Mouse (Mus musculus) ES-Bruce4 (cell line): ENCODE measurements around the gene Slc48a1. TPM values are rescaled to one million over a fixed set of nuclear protein-coding genes. Genes with fewer than 3 reads are reported as not detected.
A peak's percentile ranks its signal among the peaks of the same experiment; 100 is the strongest.

ENCODE experiments used
- H3K27ac ChIP-seq: 2 replicates; pipeline ENCODE4 v1.5.1; 2012; ENCODE audit warnings: low read length, inconsistent platforms; ENCODE audit not compliant: insufficient read depth
- H3K27me3 ChIP-seq: 2 replicates; pipeline ENCODE4 v1.6.1; 2012; ENCODE audit warnings: mild to moderate bottlenecking, low read length, inconsistent platforms; ENCODE audit not compliant: control insufficient read depth, poor library complexity, insufficient read depth, severe bottlenecking
- H3K36me3 ChIP-seq: 2 replicates; pipeline ENCODE4 v1.6.1; 2012; ENCODE audit warnings: inconsistent platforms, mild to moderate bottlenecking, low read length, moderate library complexity; ENCODE audit not compliant: control insufficient read depth, poor library complexity, insufficient read depth, severe bottlenecking
- H3K4me1 ChIP-seq: one replicate; pipeline ENCODE4 v1.8.1; 2011; ENCODE audit warnings: low read length; ENCODE audit not compliant: control insufficient read depth, insufficient read depth
- H3K4me3 ChIP-seq: 2 replicates; pipeline ENCODE4 v1.5.1; 2011; ENCODE audit warnings: low read depth, mild to moderate bottlenecking, low read length
- H3K9ac ChIP-seq: 2 replicates; pipeline ENCODE4 v1.6.1; 2012; ENCODE audit warnings: low read depth, mild to moderate bottlenecking, inconsistent platforms; ENCODE audit not compliant: poor library complexity, severe bottlenecking
- H3K9me3 ChIP-seq: replicated peaks from 2 replicates; pipeline ENCODE4 v1.6.1; 2012; ENCODE audit warnings: mild to moderate bottlenecking, low read length, inconsistent platforms; ENCODE audit not compliant: control insufficient read depth, poor library complexity, insufficient read depth, severe bottlenecking
- CTCF ChIP-seq: IDR thresholded peaks from one replicate; pipeline ENCODE4 v1.8.1; 2011; ENCODE audit warnings: low read depth, low read length
- EP300 ChIP-seq: IDR thresholded peaks from 2 replicates; pipeline ENCODE4 v1.6.1; 2011; ENCODE audit warnings: low read depth, low read length; ENCODE audit not compliant: insufficient read depth
- POLR2A ChIP-seq: IDR thresholded peaks from one replicate; pipeline ENCODE4 v1.8.1; 2011; ENCODE audit warnings: low read length; ENCODE audit not compliant: insufficient read depth
- polyA plus RNA-seq: library from polyadenylated mRNA; stranded (reverse); fragments of >200 nt; gene quantifications from 2 replicates; pipeline ENCODE4 v1.2.4, GENCODE M21; 2011; ENCODE audit warnings: low read depth; ENCODE audit not compliant: missing spikeins, insufficient read depth, insufficient read length

Gene Slc48a1
- polyA plus RNA-seq, 1 experiment, result 17.2 TPM

- H3K27ac ChIP-seq, result no peak within 1 kb of the TSS
- no peaks in the 10 kb centered on the region for H3K36me3 ChIP-seq
- peak within 1 kb of the TSS; percentile 71 for H3K4me3 ChIP-seq
- H3K27me3 ChIP-seq, result no peaks in the 10 kb centered on the region
- TF ChIP-seq EP300 (no peak), CTCF (peak; percentile 21), POLR2A (no peak)
- H3K9me3 ChIP-seq, result no peaks in the 10 kb centered on the region
- peak within 1 kb of the TSS; percentile 52 for H3K9ac ChIP-seq
- H3K4me1 ChIP-seq, result peaks cover 10% of the 10 kb centered on the region
Observed at GRCm38 (mm10) chr15:97767280-97768186, 10.8 kb upstream of the Slc48a1 start, which contains the start of gene Rapgef3. Rapgef3 (minus strand) TSS chr15:97767972.

- Histone ChIP-seq H3K4me1 (peaks cover 6% of the 10 kb centered on the region), H3K27me3 (no peaks in the 10 kb centered on the region), H3K4me3 (peak overlapping the region; percentile 71), H3K27ac (no peak overlapping the region), H3K9ac (peak overlapping the region; percentile 52), H3K9me3 (no peaks in the 10 kb centered on the region), H3K36me3 (no peaks in the 10 kb centered on the region)
- TF ChIP-seq CTCF, result no peak
- no peak for TF ChIP-seq POLR2A
- TF ChIP-seq EP300, result no peak
Observed at GRCm38 (mm10) chr15:97768192-97768591, 10.1 kb upstream of the Slc48a1 start.

GRCm38 (mm10) chr15:97770280-97770679 lies 8.0 kb upstream of the Slc48a1 start:
- no peak overlapping the region for H3K4me3 ChIP-seq
- TF ChIP-seq EP300, result no peak
- no peak for TF ChIP-seq CTCF
- TF ChIP-seq POLR2A, result no peak
- H3K36me3 ChIP-seq, result no peaks in the 10 kb centered on the region
- H3K27me3 ChIP-seq, result no peaks in the 10 kb centered on the region
- H3K4me1 ChIP-seq, result no peaks in the 10 kb centered on the region
- H3K9ac ChIP-seq, result no peak overlapping the region
- H3K9me3 ChIP-seq, result no peaks in the 10 kb centered on the region
- no peak overlapping the region for H3K27ac ChIP-seq

GRCm38 (mm10) chr15:97773108-97773507 lies 5.2 kb upstream of the Slc48a1 start:
- Histone ChIP-seq H3K27ac (no peak overlapping the region), H3K27me3 (no peaks in the 10 kb centered on the region), H3K4me3 (no peak overlapping the region), H3K9ac (no peak overlapping the region), H3K36me3 (no peaks in the 10 kb centered on the region), H3K4me1 (no peaks in the 10 kb centered on the region), H3K9me3 (no peaks in the 10 kb centered on the region)
- TF ChIP-seq CTCF, result no peak
- no peak for TF ChIP-seq POLR2A

- TF ChIP-seq POLR2A (no peak), CTCF (no peak), EP300 (no peak)
- H3K36me3 ChIP-seq, result no peaks in the 10 kb centered on the region
- H3K9ac ChIP-seq, result no peak overlapping the region
- no peak overlapping the region for H3K4me3 ChIP-seq
- H3K27ac ChIP-seq, result no peak overlapping the region
- H3K27me3 ChIP-seq, result no peaks in the 10 kb centered on the region
- no peaks in the 10 kb centered on the region for H3K4me1 ChIP-seq
- H3K9me3 ChIP-seq, result no peaks in the 10 kb centered on the region
Observed at GRCm38 (mm10) chr15:97773961-97774370, 4.4 kb upstream of the Slc48a1 start.

- Histone ChIP-seq H3K9me3 (no peaks in the 10 kb centered on the region), H3K4me1 (no peaks in the 10 kb centered on the region), H3K27ac (no peak overlapping the region), H3K36me3 (no peaks in the 10 kb centered on the region), H3K27me3 (no peaks in the 10 kb centered on the region), H3K4me3 (no peak overlapping the region), H3K9ac (no peak overlapping the region)
- TF ChIP-seq CTCF (peak; percentile 85), POLR2A (no peak)
Observed at GRCm38 (mm10) chr15:97776514-97776913, 1.8 kb upstream of the Slc48a1 start.
